Mouse (Mus musculus) intestine, postnatal 0 days (tissue): ENCODE results near the gene Umodl1. TPM values are rescaled to one million over a fixed set of nuclear protein-coding genes. Genes with fewer than 3 reads are reported as not detected.

Experiments used
- ATAC-seq: fragments of 200-750 bp; cut with Nextera tagmentation; 2 replicates; pipeline ENCODE4 v1.8.0; 2017; ENCODE audit warnings: mild to moderate bottlenecking, moderate TSS enrichment, moderate library complexity
- H3K27ac ChIP-seq: fragments of 300-500 bp; sonication (generic); 2 replicates; pipeline ENCODE4 v1.5.1; 2014; ENCODE audit warnings: mild to moderate bottlenecking, low read depth, low read length, moderate library complexity
- H3K27me3 ChIP-seq: fragments of 300-500 bp; sonication (generic); replicated peaks from 2 replicates; pipeline ENCODE4 v1.6.1; 2014; ENCODE audit warnings: low read length, mixed read lengths; ENCODE audit not compliant: control insufficient read depth, insufficient read depth
- H3K36me3 ChIP-seq: fragments of 300-500 bp; sonication (generic); 2 replicates; pipeline ENCODE4 v1.6.1; 2014; ENCODE audit warnings: mild to moderate bottlenecking, moderate library complexity; ENCODE audit not compliant: control insufficient read depth, insufficient read depth
- H3K4me1 ChIP-seq: fragments of 300-500 bp; sonication (generic); replicated peaks from 2 replicates; pipeline ENCODE4 v1.6.1; 2014; ENCODE audit warnings: antibody characterized with exemption, low read length, mixed read lengths; ENCODE audit not compliant: control insufficient read depth, insufficient read depth
- H3K4me2 ChIP-seq: fragments of 300-500 bp; sonication (generic); replicated peaks from 2 replicates; pipeline ENCODE4 v1.6.1; 2014; ENCODE audit warnings: low read depth, mild to moderate bottlenecking, moderate library complexity
- H3K4me3 ChIP-seq: fragments of 300-500 bp; sonication (generic); 2 replicates; pipeline ENCODE4 v1.5.1; 2014; ENCODE audit warnings: low read depth, low read length
- H3K9ac ChIP-seq: fragments of 300-500 bp; sonication (generic); 2 replicates; pipeline ENCODE4 v1.6.1; 2014; ENCODE audit warnings: mild to moderate bottlenecking, low read depth, low read length
- H3K9me3 ChIP-seq: fragments of 300-500 bp; sonication (generic); 2 replicates; pipeline ENCODE4 v1.6.1; 2016; ENCODE audit warnings: mixed run types; ENCODE audit not compliant: control insufficient read depth
- CTCF ChIP-seq: sonication (generic); IDR thresholded peaks from 2 replicates; pipeline ENCODE4 v1.5.1; 2016; ENCODE audit warnings: low read depth, mild to moderate bottlenecking, control low read depth, antibody characterized with exemption, moderate library complexity
- WGBS: fragments of 180-500 bp; shearing (Covaris S2); extraction: QIAGEN DNeasy Blood & Tissue Kit; methylation state at CpG from one replicate; pipeline ENCODE4 v1.1.7; 2014; 5-methylcytosine and 5-hydroxymethylcytosine counted together
- polyA plus RNA-seq: library from polyadenylated mRNA; unstranded; fragments of >200 nt; fragmentation: Nextera tagmentation; extraction: Ambion mirVana; gene quantifications from 2 replicates; pipeline ENCODE4 v1.2.1, GENCODE M21; 2015

Umodl1 gene
- polyA plus RNA-seq, 1 experiment from 2014 or later = 0.04 TPM

DNA sequence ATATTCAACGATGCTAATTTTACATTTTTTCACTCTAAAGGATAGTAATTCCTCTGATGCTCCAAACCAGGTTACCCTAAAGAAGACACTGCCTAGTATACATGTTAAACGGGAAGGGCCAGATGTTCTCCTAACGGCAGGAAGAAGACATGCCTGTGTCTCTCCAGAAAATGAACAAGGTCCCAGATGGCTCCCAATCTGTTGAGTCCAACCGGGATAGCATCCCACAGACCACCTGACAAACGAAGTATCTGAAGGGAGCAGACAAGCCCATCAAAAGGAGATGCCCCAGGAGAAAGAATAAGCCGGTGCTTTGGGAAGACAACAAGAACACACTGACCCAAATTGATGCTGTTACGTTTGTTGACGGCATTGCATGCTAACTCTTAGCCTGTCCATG lies 2.8 kb upstream of the Umodl1 start:
- H3K27ac ChIP-seq = no peak overlapping the region
- H3K4me2 ChIP-seq = no peak overlapping the region
- TF ChIP-seq CTCF = no peak
- ATAC-seq = no peak
- no peak overlapping the region for H3K9ac ChIP-seq
- no peaks in the 10 kb centered on the region for H3K27me3 ChIP-seq
- H3K9me3 ChIP-seq = no peaks in the 10 kb centered on the region
- WGBS = 71% methylated on average over 8 of the region's 8 CpGs
- H3K4me3 ChIP-seq = no peak overlapping the region
- no peaks in the 10 kb centered on the region for H3K36me3 ChIP-seq
- H3K4me1 ChIP-seq = no peaks in the 10 kb centered on the region

DNA sequence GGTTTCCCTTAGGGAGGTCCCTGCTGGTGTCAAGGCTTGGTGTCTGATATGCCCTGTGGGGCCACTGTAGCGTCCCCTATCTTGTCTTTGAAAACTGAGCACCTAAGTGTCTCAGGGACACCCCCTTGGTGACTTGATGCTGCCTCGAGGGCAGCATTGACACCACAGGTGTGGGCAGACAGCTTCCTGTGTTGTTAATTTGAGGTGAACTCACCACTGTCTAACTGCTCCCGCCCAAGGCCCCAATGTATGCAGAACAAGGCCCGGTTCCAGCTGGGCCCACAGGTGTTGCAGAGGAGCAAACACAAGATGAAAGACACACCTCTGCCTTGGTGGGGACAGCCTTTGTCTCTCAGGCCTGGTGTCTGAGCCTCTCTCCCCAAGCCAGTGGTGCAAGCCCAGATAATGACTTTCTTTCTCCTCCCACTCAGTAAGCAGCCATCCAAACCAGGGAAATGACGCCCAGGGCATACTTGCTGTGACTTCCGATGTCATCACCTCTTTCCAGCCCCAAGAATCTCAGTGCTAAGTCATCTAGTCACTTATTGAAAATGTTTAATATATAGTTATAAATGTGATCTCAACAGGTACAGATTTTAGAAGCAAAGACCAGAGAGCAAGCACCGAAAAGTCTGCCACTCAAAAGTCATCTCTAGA lies 7.6 kb downstream of the Umodl1 start:
- H3K4me2 ChIP-seq = no peak overlapping the region
- no peak for ATAC-seq
- no peaks in the 10 kb centered on the region for H3K9me3 ChIP-seq
- H3K36me3 ChIP-seq = no peaks in the 10 kb centered on the region
- H3K4me1 ChIP-seq = no peaks in the 10 kb centered on the region
- no peaks in the 10 kb centered on the region for H3K27me3 ChIP-seq
- TF ChIP-seq CTCF = no peak
- no peak overlapping the region for H3K27ac ChIP-seq
- WGBS = 46% methylated on average over 7 of the region's 7 CpGs
- no peak overlapping the region for H3K9ac ChIP-seq
- no peak overlapping the region for H3K4me3 ChIP-seq

DNA sequence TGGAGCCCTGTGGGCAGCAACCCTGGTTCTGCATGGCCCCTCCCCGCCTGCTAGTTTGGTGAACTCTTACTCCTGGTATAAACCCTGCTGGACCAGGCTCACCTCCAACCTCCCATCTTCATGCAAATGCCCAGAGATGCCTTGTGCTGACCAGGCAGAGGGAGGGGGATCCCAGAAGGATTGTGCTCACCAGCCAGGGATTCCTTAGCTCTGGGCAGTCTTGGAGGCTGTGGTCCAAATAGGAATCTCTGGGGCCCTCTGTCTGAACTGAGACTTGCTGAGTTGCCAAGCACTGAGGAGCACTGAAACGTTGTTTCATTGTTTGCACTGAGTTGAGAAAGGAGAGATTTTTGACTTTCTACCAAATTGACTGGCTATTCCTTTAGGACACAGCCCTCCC lies 8.4 kb downstream of the Umodl1 start:
- Histone ChIP-seq H3K9me3 (no peaks in the 10 kb centered on the region), H3K27ac (no peak overlapping the region), H3K4me1 (no peaks in the 10 kb centered on the region), H3K27me3 (no peaks in the 10 kb centered on the region), H3K9ac (no peak overlapping the region), H3K4me3 (no peak overlapping the region), H3K4me2 (no peak overlapping the region), H3K36me3 (no peaks in the 10 kb centered on the region)
- WGBS = 40% methylated on average over 2 of the region's 2 CpGs
- peak; percentile 22; the same call in 1 of the 2 replicates for TF ChIP-seq CTCF
- no peak for ATAC-seq

DNA sequence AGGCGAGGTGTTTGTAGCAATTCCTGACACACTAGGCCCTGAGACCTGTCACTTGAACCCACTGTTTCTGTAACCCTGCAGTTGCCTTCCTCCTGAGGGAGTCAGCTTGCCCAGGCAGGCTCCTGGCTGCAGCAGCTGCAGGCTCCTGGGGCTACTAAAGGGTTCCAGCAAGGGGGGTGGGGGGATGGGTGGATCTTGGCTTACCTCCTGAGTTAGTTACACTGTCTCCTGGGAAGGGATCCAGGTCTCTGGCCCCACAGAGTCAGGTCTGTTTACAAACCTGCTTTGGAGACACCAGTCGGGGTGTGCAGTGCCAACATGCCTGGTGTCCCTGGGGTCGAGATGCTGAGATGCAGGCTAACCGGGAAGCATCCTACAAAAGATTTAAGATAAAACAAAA lies 15.5 kb downstream of the Umodl1 start:
- H3K4me1 ChIP-seq = no peaks in the 10 kb centered on the region
- TF ChIP-seq CTCF = no peak
- WGBS = 50% methylated on average over 4 of the region's 4 CpGs
- no peak overlapping the region for H3K9ac ChIP-seq
- H3K27ac ChIP-seq = no peak overlapping the region
- no peak overlapping the region for H3K4me2 ChIP-seq
- no peak overlapping the region for H3K4me3 ChIP-seq
- ATAC-seq = no peak
- no peaks in the 10 kb centered on the region for H3K27me3 ChIP-seq
- no peaks in the 10 kb centered on the region for H3K9me3 ChIP-seq
- H3K36me3 ChIP-seq = no peaks in the 10 kb centered on the region

DNA sequence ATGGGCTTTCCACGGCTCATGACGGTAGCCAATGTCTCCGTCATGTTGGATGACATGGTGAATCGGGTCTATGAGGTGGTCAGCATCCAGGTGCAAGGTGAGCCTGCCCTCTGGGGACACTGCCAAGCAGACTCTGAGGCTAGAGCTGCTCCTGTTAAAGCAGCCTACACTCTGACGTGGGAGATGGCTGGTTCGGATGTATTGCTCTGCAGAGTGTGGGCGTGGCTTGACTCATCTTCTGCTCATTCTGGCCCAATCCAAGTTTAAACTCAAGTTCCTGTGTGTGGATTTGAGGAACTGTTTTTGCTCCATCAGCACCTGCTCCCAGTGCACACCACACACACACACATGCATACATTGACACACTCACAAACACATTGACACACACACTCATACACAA lies 17.4 kb downstream of the Umodl1 start:
- no peaks in the 10 kb centered on the region for H3K27me3 ChIP-seq
- no peak for TF ChIP-seq CTCF
- no peak for ATAC-seq
- H3K27ac ChIP-seq = no peak overlapping the region
- 79% methylated on average over 7 of the region's 7 CpGs for WGBS
- no peak overlapping the region for H3K4me3 ChIP-seq
- no peaks in the 10 kb centered on the region for H3K4me1 ChIP-seq
- H3K4me2 ChIP-seq = no peak overlapping the region
- H3K9ac ChIP-seq = no peak overlapping the region
- H3K9me3 ChIP-seq = no peaks in the 10 kb centered on the region
- no peaks in the 10 kb centered on the region for H3K36me3 ChIP-seq

DNA sequence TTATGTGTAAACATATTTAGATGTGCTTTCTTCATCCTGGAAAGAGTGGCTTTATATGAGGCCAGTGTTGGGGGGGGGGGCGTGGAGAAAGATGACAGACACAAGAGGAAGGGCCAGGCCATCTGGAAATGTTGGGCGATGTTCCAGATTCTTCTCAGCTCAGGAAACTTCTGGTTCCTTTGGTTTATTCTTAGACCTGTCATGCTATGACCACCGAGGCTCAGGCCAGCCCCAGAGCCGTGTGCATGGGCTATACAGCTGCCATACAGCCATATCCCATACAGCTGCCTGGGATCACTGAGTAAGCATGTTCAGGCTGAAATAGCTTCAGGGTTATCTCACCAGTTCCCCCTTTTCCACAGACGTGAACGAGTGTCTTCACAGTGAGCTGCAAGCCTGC lies 18.9 kb downstream of the Umodl1 start:
- Histone ChIP-seq H3K27ac (no peak overlapping the region), H3K4me3 (no peak overlapping the region), H3K9me3 (no peaks in the 10 kb centered on the region), H3K36me3 (no peaks in the 10 kb centered on the region), H3K27me3 (no peaks in the 10 kb centered on the region), H3K4me2 (no peak overlapping the region), H3K4me1 (no peaks in the 10 kb centered on the region), H3K9ac (no peak overlapping the region)
- ATAC-seq = no peak
- TF ChIP-seq CTCF = no peak
- 55% methylated on average over 6 of the region's 6 CpGs for WGBS

DNA sequence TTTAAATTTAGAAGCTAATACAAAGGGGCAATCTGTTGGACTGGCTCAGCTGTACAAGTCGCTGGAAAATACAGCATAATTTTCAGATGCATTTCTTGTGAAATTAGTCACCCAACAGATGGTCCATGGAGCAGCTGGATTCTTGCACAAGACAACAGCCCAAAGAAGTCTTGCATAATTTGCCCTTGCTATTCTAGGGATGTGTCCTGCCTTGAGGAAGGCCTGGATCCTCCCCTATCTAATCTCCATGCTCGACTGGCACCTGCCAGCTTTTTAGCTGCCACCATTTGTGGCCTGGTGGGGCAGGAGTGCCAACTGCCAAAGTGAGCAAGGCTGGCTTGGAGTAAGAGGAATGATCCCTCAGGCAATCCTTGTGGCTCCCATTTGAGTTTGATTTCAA lies 22.9 kb downstream of the Umodl1 start:
- TF ChIP-seq CTCF = no peak
- Histone ChIP-seq H3K4me3 (no peak overlapping the region), H3K4me2 (no peak overlapping the region), H3K36me3 (no peaks in the 10 kb centered on the region), H3K4me1 (no peaks in the 10 kb centered on the region), H3K9ac (no peak overlapping the region), H3K9me3 (no peaks in the 10 kb centered on the region), H3K27me3 (no peaks in the 10 kb centered on the region), H3K27ac (no peak overlapping the region)
- ATAC-seq = no peak
- WGBS = 55% methylated on average over 2 of the region's 2 CpGs
